Mouse (Mus musculus) C2C12 (cell line): Measurements from ENCODE around the gene Chrm5.

Experiments
- CEBPB ChIP-seq: IDR thresholded peaks from one replicate; pipeline ENCODE4 v1.6.1; 2011; ENCODE audit warnings: low read depth, mild to moderate bottlenecking, control low read depth, moderate library complexity
- CTCF ChIP-seq: IDR thresholded peaks from one replicate; pipeline ENCODE4 v1.5.1; 2011; ENCODE audit not compliant: control insufficient read depth, insufficient read depth, insufficient read length
- FOSL1 ChIP-seq: IDR thresholded peaks from one replicate; pipeline ENCODE4 v1.8.0; 2011; ENCODE audit warnings: mild to moderate bottlenecking, low read length; ENCODE audit not compliant: poor library complexity, insufficient read depth, severe bottlenecking
- MAX ChIP-seq: IDR thresholded peaks from one replicate; pipeline ENCODE4 v1.6.1; 2011; ENCODE audit warnings: mild to moderate bottlenecking, control low read depth
- MYOD1 ChIP-seq: IDR thresholded peaks from one replicate; pipeline ENCODE4 v1.6.1; 2011; ENCODE audit warnings: low read depth; ENCODE audit not compliant: control insufficient read depth, insufficient read length
- USF1 ChIP-seq: IDR thresholded peaks from one replicate; pipeline ENCODE4 v1.6.1; 2011; ENCODE audit warnings: low read depth, mild to moderate bottlenecking, control low read depth, moderate library complexity

GRCm38 (mm10) chr2:112516728-112517127 is 36.2 kb upstream of the Chrm5 start:
- TF ChIP-seq MAX (no peak), CTCF (no peak), USF1 (no peak), MYOD1 (no peak), CEBPB (no peak), FOSL1 (no peak)
